Mouse (Mus musculus) small intestine, adult 2 months (tissue): ENCODE results near the gene Batf.

Experiments
- CTCF ChIP-seq: fragments of 200-500 bp; IDR thresholded peaks from 2 replicates; pipeline ENCODE4 v1.5.1; 2012; ENCODE audit warnings: low read depth, mild to moderate bottlenecking, control low read depth, inconsistent platforms, low read length, moderate library complexity, mixed read lengths; ENCODE audit not compliant: insufficient replicate concordance, insufficient read length; ENCODE audit errors: extremely low read depth
- POLR2A ChIP-seq: fragments of 200-500 bp; IDR thresholded peaks from 2 replicates; pipeline ENCODE4 v1.6.1; 2012; ENCODE audit warnings: low read depth, mild to moderate bottlenecking, control low read depth, inconsistent platforms, low read length, moderate library complexity

- TF ChIP-seq CTCF (no peak), POLR2A (no peak)
Measured at GRCm38 (mm10) chr12:85640852-85641563, 45.5 kb upstream of the Batf start.
